8 mouse cellular contexts compared by ENCODE assay signal in the genomic region with DNA sequence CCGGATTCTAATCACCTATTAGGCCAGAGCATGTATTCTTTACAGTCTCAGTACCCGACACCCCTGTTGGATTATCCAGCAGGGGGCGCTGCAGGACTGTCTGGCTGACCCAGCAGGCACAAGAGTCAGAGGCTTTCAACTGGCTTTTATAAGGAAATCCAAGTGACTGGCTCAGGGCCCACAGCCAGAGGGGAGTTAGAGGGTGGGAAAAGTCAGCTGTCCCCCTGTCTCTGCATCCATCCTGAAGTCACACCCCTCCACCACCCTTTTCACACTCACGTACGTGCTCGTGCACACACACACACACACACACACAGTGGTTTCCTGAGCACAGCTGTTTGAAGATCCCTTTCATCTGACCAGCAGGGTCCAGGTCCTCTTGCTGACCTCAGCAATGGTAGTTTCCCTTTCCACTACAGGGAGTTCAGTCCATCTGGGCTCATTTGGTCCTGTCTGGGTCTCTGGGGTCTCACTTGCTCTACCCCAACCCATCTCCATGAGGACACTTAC. TPM values are rescaled to one million over a fixed set of nuclear protein-coding genes. Genes with fewer than 3 reads are reported as not detected.
A peak's percentile ranks its signal among the peaks of the same experiment; 100 is the strongest.
DNase-seq lines count a peak whose midpoint lies in the region; ATAC-seq and TF ChIP-seq lines count a peak whose summit lies in the region.

No protein-coding gene starts in this region.

- H3K27me3 ChIP-seq in Patski = no peaks in the 10 kb centered on the region

- ATAC-seq in Patski = no peak
- peak; percentile 88 for ATAC-seq in megakaryocyte progenitor cell, adult 5-6 weeks (replicated peaks; ENCODE audit: poor library complexity)

- CTCF ChIA-PET in Patski (lab: Charles Lee) = interaction anchor here (0.7 to 2.6 kb wide), 9 partner anchors 9 to 102 kb away, joined by 3 to 18 read pairs (median 3); no protein-coding TSS in a partner anchor

- no peak for DNase-seq in Patski (ENCODE audit: low read depth, low spot score)
- peak; percentile 98 to 100 for DNase-seq in cerebellum, postnatal 10 days
- DNase-seq in frontal cortex, postnatal 36 days (ENCODE audit: low spot score in 2 of 2) = peak; percentile 92 to 93
- DNase-seq in induced T-regulatory cell, adult 2 months (ENCODE audit: low read depth) = peak; percentile 85
- peak; percentile 69 to 93 for DNase-seq in left cerebral cortex, adult 8-10 months (ENCODE audit: low spot score in 2 of 2)
- DNase-seq in right cerebral cortex, postnatal 36 days (ENCODE audit: low spot score in 2 of 2) = peak; percentile 72 to 80
- peak; percentile 84 to 97 for DNase-seq in urinary bladder, postnatal 4 days (ENCODE audit: low spot score in 2 of 2)

- peak; percentile 87 for TF ChIP-seq CTCF in Patski (IDR thresholded peaks at IDR 0.05)

- in situ Hi-C loops in Patski (cut with MboI; ENCODE audit: low pct_unique_long_range_greater_than_20kb) = no loop called here

- POLR2A ChIA-PET in Patski (lab: Charles Lee) = interaction anchor here (0.8 to 1.6 kb wide), 3 partner anchors 63 to 98 kb away, joined by 4 to 6 read pairs (median 4); no protein-coding TSS in a partner anchor

RNA-seq across cellular contexts. Expression of a gene that starts 14.1 kb away (rescaled TPM):
- polyA plus RNA-seq in Patski (2021) = 0.12 TPM
- total RNA-seq in left cerebral cortex, adult 8-10 months (2022) = not detected
- total RNA-seq in megakaryocyte progenitor cell, adult 5-6 weeks (2015) = not detected in 2 replicates
- total RNA-seq in megakaryocyte progenitor cell, adult 5-6 weeks (2017) = not detected in 2 replicates

RNA-seq across cellular contexts. Expression of a gene that starts 17.0 kb away (rescaled TPM):
- 0.45 TPM for polyA plus RNA-seq in Patski (2021)
- total RNA-seq in left cerebral cortex, adult 8-10 months (2022) = 10 to 100 TPM; 21.5 to 28.4 (median 23.1) TPM
- not detected in 2 replicates for total RNA-seq in megakaryocyte progenitor cell, adult 5-6 weeks (2015)
- total RNA-seq in megakaryocyte progenitor cell, adult 5-6 weeks (2017) = not detected in 2 replicates

RNA-seq across cellular contexts. Expression of a gene that starts 38.2 kb away (rescaled TPM):
- 234 TPM for polyA plus RNA-seq in Patski (2021)
- 1 to 10 TPM; 4.6 to 5.6 (median 5.4) TPM for total RNA-seq in left cerebral cortex, adult 8-10 months (2022)
- not detected in 2 replicates for total RNA-seq in megakaryocyte progenitor cell, adult 5-6 weeks (2015)
- total RNA-seq in megakaryocyte progenitor cell, adult 5-6 weeks (2017) = 0.67 TPM in 1 of 2 replicates, not detected in the other

RNA-seq across cellular contexts. Expression of a gene that starts 47.6 kb away (rescaled TPM):
- polyA plus RNA-seq in Patski (2021) = 0.49 TPM
- 1 to 10 TPM; 2.4 to 3.4 (median 3.1) TPM for total RNA-seq in left cerebral cortex, adult 8-10 months (2022)
- total RNA-seq in megakaryocyte progenitor cell, adult 5-6 weeks (2015) = not detected in 2 replicates
- total RNA-seq in megakaryocyte progenitor cell, adult 5-6 weeks (2017) = not detected in 2 replicates

Comparison
In these comparisons a context has a peak if more than half of its experiments do, and no peak if none do; other contexts are left out.
1. RNA of a gene that starts 17.0 kb away (total RNA-seq): 21.5 to 28.4 TPM in left cerebral cortex, adult 8-10 months; not detected in megakaryocyte progenitor cell, adult 5-6 weeks; every median in the first group is over 10 times any median in the second.